Mouse (Mus musculus): Measurements from ENCODE around the gene Ankrd54. TPM values are rescaled to one million over a fixed set of nuclear protein-coding genes. Genes with fewer than 3 reads are reported as not detected.

Gene Ankrd54
- polyA plus RNA-seq, 1 experiment from 2014 or later = 67.5 TPM

GRCm38 (mm10) chr15:79074446-79074845 lies 11.8 kb upstream of the Ankrd54 start:
- H3K27ac ChIP-seq (replicated peaks) = peak overlapping the region; percentile 75
- H3K4me2 ChIP-seq (replicated peaks) = peak overlapping the region; percentile 94
- peak overlapping the region; percentile 93 for H3K4me3 ChIP-seq
- 39% methylated on average over 10 of the region's 10 CpGs for WGBS
- H3K9me3 ChIP-seq = no peaks in the 10 kb centered on the region
- ATAC-seq (ENCODE audit: low FRiP score, low read depth) = no peak
- H3K9ac ChIP-seq (replicated peaks) = peak overlapping the region; percentile 86
- no peaks in the 10 kb centered on the region for H3K27me3 ChIP-seq
- peaks cover 20% of the 10 kb centered on the region for H3K4me1 ChIP-seq
- peaks cover 31% of the 10 kb centered on the region for H3K36me3 ChIP-seq

- H3K4me2 ChIP-seq (replicated peaks) = no peak overlapping the region
- ATAC-seq (ENCODE audit: low FRiP score, low read depth) = no peak
- no peaks in the 10 kb centered on the region for H3K9me3 ChIP-seq
- H3K4me3 ChIP-seq = no peak overlapping the region
- H3K27ac ChIP-seq (replicated peaks) = no peak overlapping the region
- no peak overlapping the region for H3K9ac ChIP-seq (replicated peaks)
- peaks cover 24% of the 10 kb centered on the region for H3K36me3 ChIP-seq
- peaks cover 20% of the 10 kb centered on the region for H3K4me1 ChIP-seq
- H3K27me3 ChIP-seq = no peaks in the 10 kb centered on the region
Measured at GRCm38 (mm10) chr15:79073752-79074151, 11.1 kb upstream of the Ankrd54 start.

DNA sequence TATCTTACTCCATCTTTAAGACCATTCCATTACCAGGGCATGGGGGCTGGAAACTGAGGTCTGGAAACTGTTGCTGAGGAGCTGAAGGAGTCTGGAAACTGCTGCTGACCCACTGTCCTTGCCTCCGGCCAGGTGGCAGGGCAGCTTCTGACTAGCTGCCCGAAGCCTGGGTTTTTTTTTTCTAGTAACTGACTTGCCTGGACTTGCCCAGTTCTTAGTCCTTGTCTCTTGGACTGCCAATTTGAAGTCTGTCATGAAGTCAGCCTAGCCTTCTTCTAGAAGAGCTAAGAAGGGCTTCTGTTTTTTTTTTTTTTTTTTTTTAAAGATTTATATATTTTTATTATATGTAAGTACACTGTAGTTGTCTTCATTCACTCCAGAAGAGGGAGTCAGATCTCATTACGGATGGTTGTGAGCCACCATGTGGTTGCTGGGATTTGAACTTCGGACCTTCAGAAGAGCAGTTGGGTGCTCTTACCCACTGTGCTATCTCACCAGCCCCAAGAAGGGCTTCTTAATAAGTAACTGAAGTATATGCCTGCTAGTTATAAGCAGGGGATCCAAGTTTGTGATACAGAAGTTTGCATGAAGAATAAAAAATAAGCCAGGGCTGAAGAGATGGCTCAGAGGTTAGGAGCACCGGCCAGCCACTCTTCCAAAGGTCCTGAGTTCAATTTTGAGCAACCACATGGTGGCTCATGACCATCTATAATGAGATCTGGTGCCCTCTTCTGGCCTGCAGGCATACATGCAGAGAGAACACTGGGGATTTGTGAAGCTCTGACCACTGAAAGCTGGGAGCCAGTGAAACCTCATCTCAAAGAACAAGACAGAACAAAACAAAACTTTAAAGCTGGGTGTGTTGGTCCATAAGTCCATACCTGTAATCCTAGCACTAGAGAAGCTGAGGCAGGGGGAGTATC lies 8.7 kb upstream of the Ankrd54 start:
- Histone ChIP-seq H3K4me3 (no peak overlapping the region), H3K9ac (replicated peaks) (no peak overlapping the region), H3K9me3 (no peaks in the 10 kb centered on the region), H3K27me3 (peaks cover 9% of the 10 kb centered on the region; the same call in 1 of the 2 replicates), H3K36me3 (no peaks in the 10 kb centered on the region; the same call in 1 of the 2 replicates), H3K4me1 (peaks cover 15% of the 10 kb centered on the region), H3K4me2 (replicated peaks) (no peak overlapping the region), H3K27ac (replicated peaks) (no peak overlapping the region)
- ATAC-seq (ENCODE audit: low FRiP score, low read depth) = no peak
- 65% methylated on average over 5 of the region's 5 CpGs for WGBS

DNA sequence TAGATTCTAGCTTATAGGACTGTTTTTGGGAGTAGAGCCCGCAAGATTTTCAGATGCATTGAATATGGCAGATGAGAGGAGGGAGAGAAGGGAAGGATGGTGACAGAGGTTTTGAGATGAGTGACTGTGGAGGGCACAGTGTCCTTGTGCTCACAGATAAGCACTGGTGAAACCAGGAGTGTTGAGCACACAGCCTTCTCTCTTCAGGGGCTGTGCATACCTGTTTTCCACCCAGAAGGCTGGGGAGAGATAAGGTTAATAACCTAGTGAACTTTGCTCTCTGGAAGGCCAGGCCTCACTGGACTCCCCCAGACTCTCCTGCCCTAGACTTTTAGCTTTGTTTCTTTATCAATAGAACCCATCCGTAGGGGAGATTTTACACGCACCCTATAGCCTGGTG lies 5.7 kb upstream of the Ankrd54 start:
- Histone ChIP-seq H3K27me3 (peaks cover 9% of the 10 kb centered on the region; the same call in 1 of the 2 replicates), H3K9me3 (no peaks in the 10 kb centered on the region), H3K4me1 (peaks cover 3% of the 10 kb centered on the region), H3K4me3 (no peak overlapping the region), H3K9ac (replicated peaks) (no peak overlapping the region), H3K27ac (replicated peaks) (no peak overlapping the region), H3K36me3 (no peaks in the 10 kb centered on the region), H3K4me2 (replicated peaks) (no peak overlapping the region)
- no peak for ATAC-seq (ENCODE audit: low FRiP score, low read depth)
- 84% methylated on average over 3 of the region's 3 CpGs for WGBS

- no peak for ATAC-seq (ENCODE audit: low FRiP score, low read depth)
- Histone ChIP-seq H3K36me3 (no peaks in the 10 kb centered on the region), H3K4me1 (peaks cover 5% of the 10 kb centered on the region), H3K4me3 (no peak overlapping the region), H3K9ac (replicated peaks) (no peak overlapping the region), H3K9me3 (no peaks in the 10 kb centered on the region), H3K27ac (replicated peaks) (no peak overlapping the region), H3K4me2 (replicated peaks) (no peak overlapping the region), H3K27me3 (peaks cover 9% of the 10 kb centered on the region; the same call in 1 of the 2 replicates)
- 80% methylated on average over 3 of the region's 3 CpGs for WGBS
Measured at GRCm38 (mm10) chr15:79067631-79068030, 4.9 kb upstream of the Ankrd54 start.

- peaks cover 9% of the 10 kb centered on the region; the same call in 1 of the 2 replicates for H3K27me3 ChIP-seq
- no peak overlapping the region for H3K27ac ChIP-seq (replicated peaks)
- no peak overlapping the region for H3K9ac ChIP-seq (replicated peaks)
- WGBS = 51% methylated on average over 2 of the region's 2 CpGs
- no peaks in the 10 kb centered on the region for H3K36me3 ChIP-seq
- ATAC-seq (ENCODE audit: low FRiP score, low read depth) = no peak
- H3K9me3 ChIP-seq = no peaks in the 10 kb centered on the region
- no peak overlapping the region for H3K4me3 ChIP-seq
- H3K4me2 ChIP-seq (replicated peaks) = no peak overlapping the region
- H3K4me1 ChIP-seq = peaks cover 14% of the 10 kb centered on the region
Measured at GRCm38 (mm10) chr15:79066276-79066675, 3.6 kb upstream of the Ankrd54 start.

- no peak overlapping the region for H3K4me3 ChIP-seq
- H3K36me3 ChIP-seq = peaks cover 9% of the 10 kb centered on the region
- no peaks in the 10 kb centered on the region for H3K9me3 ChIP-seq
- H3K27ac ChIP-seq (replicated peaks) = no peak overlapping the region
- no peak overlapping the region for H3K4me2 ChIP-seq (replicated peaks)
- H3K4me1 ChIP-seq = peaks cover 16% of the 10 kb centered on the region
- WGBS = 69% methylated on average over 8 of the region's 8 CpGs
- H3K9ac ChIP-seq (replicated peaks) = no peak overlapping the region
- ATAC-seq (ENCODE audit: low FRiP score, low read depth) = no peak
- peaks cover 9% of the 10 kb centered on the region; the same call in 1 of the 2 replicates for H3K27me3 ChIP-seq
Measured at GRCm38 (mm10) chr15:79065086-79065770, 2.5 kb upstream of the Ankrd54 start.

DNA sequence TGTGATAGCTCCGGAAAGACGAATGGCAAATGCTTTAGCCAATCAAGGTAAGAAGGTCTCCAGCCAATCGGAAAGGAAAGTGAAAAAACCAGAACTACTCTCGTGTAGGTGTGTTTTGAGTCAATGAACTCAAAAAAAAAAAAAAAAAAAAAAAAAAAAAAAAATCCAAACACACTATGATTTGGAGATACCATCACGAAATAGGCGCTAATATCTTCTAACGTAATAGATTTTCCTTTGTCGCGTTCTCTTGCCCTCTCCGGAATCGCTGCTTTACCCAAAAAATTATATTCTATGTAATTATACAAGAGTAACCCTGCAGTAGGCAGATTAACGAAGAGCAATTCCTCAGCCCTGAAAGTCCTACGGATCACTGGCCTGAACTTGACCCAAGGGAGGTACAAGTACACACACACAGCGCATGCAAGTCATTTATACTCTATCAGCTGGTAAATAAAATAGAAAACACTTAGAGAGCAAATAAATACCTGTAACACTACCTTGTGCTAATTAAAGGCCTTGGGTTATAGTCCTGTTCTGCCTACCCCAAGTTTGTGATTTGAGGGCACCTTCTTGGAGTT lies 557 bp upstream of the Ankrd54 start:
- Histone ChIP-seq H3K4me3 (peak overlapping the region; percentile 39), H3K4me1 (peaks cover 16% of the 10 kb centered on the region), H3K27ac (replicated peaks) (no peak overlapping the region), H3K36me3 (peaks cover 29% of the 10 kb centered on the region), H3K9me3 (no peaks in the 10 kb centered on the region), H3K4me2 (replicated peaks) (peak overlapping the region; percentile 64), H3K9ac (replicated peaks) (peak overlapping the region; percentile 37; the same call in 1 of the 2 replicates), H3K27me3 (peaks cover 7% of the 10 kb centered on the region; the same call in 1 of the 2 replicates)
- ATAC-seq (ENCODE audit: low FRiP score, low read depth) = no peak
- 8% methylated on average over 14 of the region's 14 CpGs for WGBS

- H3K27ac ChIP-seq (replicated peaks) = no peak overlapping the region
- H3K27me3 ChIP-seq = no peaks in the 10 kb centered on the region
- no peaks in the 10 kb centered on the region for H3K9me3 ChIP-seq
- no peak overlapping the region for H3K9ac ChIP-seq (replicated peaks)
- 85% methylated on average over 14 of the region's 14 CpGs for WGBS
- peaks cover 51% of the 10 kb centered on the region for H3K36me3 ChIP-seq
- ATAC-seq (ENCODE audit: low FRiP score, low read depth) = no peak
- peaks cover 16% of the 10 kb centered on the region for H3K4me1 ChIP-seq
- H3K4me3 ChIP-seq = no peak overlapping the region
- 0 out of 2 replicates have a peak overlapping the region, but pooled peaks have one; percentile 4 for H3K4me2 ChIP-seq (replicated peaks)
Measured at GRCm38 (mm10) chr15:79060887-79061565, 1.7 kb downstream of the Ankrd54 start.

DNA sequence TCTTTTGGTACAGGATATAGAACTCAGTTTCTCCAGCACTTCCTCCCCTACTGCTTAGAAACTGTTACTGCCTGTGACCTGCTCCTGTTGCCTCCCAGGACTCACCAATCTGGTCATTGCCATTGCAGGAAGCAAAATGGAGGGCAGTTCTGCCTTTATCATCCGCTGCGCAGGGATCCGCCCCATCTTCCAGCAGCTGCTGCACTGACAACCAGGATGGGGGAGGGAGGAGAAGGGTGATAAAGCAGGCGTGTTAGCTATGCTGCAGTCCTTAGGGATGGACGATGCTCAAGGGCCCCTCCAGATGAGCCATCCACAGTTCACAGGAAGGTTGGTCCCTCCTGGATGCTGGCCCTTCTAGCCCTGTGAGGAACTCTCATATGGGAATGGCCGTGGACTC lies 4.8 kb downstream of the Ankrd54 start:
- Histone ChIP-seq H3K4me1 (peaks cover 11% of the 10 kb centered on the region), H3K9me3 (no peaks in the 10 kb centered on the region)

DNA sequence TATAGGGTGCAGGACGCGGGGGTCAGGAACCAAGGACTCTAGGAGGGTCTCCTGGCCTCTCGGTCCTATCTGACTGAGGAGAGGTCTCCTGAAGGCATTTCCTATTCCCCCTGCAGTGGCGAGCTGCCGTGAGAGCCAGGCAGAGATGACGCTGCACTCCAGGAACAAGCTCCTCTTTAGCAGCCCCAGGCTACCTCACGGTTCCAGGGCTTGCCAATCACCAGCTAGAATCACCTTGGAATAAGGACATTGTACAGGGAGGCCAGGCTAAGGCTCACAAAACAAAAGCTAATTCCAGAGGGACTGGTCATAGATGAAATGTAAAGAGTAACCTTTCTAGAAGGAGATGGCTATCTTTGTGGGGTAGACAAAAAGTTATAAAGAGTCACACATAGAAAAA lies 6.1 kb downstream of the Ankrd54 start:
- WGBS = 90% methylated on average over 7 of the region's 7 CpGs
- Histone ChIP-seq H3K36me3 (peaks cover 90% of the 10 kb centered on the region), H3K4me2 (replicated peaks) (no peak overlapping the region), H3K4me1 (peaks cover 6% of the 10 kb centered on the region), H3K27me3 (no peaks in the 10 kb centered on the region), H3K27ac (replicated peaks) (no peak overlapping the region), H3K4me3 (no peak overlapping the region), H3K9me3 (no peaks in the 10 kb centered on the region), H3K9ac (replicated peaks) (no peak overlapping the region)
- ATAC-seq (ENCODE audit: low FRiP score, low read depth) = no peak

More for the DNA sequence above, 4.8 kb downstream of the Ankrd54 start:
- Histone ChIP-seq H3K36me3 (peaks cover 83% of the 10 kb centered on the region), H3K9ac (replicated peaks) (no peak overlapping the region), H3K4me2 (replicated peaks) (no peak overlapping the region), H3K27me3 (no peaks in the 10 kb centered on the region), H3K4me3 (no peak overlapping the region), H3K27ac (replicated peaks) (no peak overlapping the region)
- ATAC-seq (ENCODE audit: low FRiP score, low read depth) = no peak
- 93% methylated on average over 6 of the region's 6 CpGs for WGBS

Measured in midbrain, embryonic 12.5 days (tissue).